ENCODE assay signal across 8 mouse cellular contexts in genomic region chr16:31948345-31948774, GRCm38 (mm10). TPM values are rescaled to one million over a fixed set of nuclear protein-coding genes. Genes with fewer than 3 reads are reported as not detected.
DNase-seq lines count a peak whose midpoint lies in the region; ATAC-seq lines count a peak whose summit lies in the region.

0610012G03Rik (minus strand) TSS chr16:31948494.
Ncbp2 (plus strand) TSS chr16:31948513.

- peak; percentile 93 to 96 for DNase-seq in CD8-positive naive resting alpha-beta T cell, adult 2 months (ENCODE audit: low read depth in 2 of 2, low spot score in 2 of 2)
- peak; percentile 87 for DNase-seq in c-Kit-positive CD71-negative TER-119-negative erythroid progenitor cells, embryonic 14.5 days (ENCODE audit: low read depth)
- DNase-seq in forebrain, embryonic 11.5 days (ENCODE audit: low spot score): peak; percentile 99
- DNase-seq in kidney, postnatal 36 days: peak; percentile 96 to 98
- DNase-seq in telencephalon, adult 2 months (ENCODE audit: low read depth, low spot score): peak; percentile 92

- under 1% methylated on average over 52 of the region's 55 CpGs for WGBS in forebrain, embryonic 11.5 days
- 0% methylated on average over 54 of the region's 55 CpGs for WGBS in heart, embryonic 16.5 days
- under 1% methylated on average over 49 of the region's 55 CpGs for WGBS in liver, embryonic 15.5 days (ENCODE audit: insufficient replicate concordance)
- WGBS in neural tube, embryonic 12.5 days: under 1% methylated on average over 55 of the region's 55 CpGs

- peak within 1 kb of the TSS; percentile 54 for H3K27ac ChIP-seq in forebrain, embryonic 11.5 days (ENCODE audit: low read depth, low read length)
- H3K27ac ChIP-seq in heart, embryonic 16.5 days (ENCODE audit: low read length): peak within 1 kb of the TSS; percentile 94
- H3K27ac ChIP-seq in liver, embryonic 15.5 days (replicated peaks): peak within 1 kb of the TSS; percentile 85
- peak within 1 kb of the TSS; percentile 87 for H3K27ac ChIP-seq in neural tube, embryonic 12.5 days

- peak; percentile 89 for ATAC-seq in forebrain, embryonic 11.5 days (replicated peaks; ENCODE audit: low FRiP score)
- ATAC-seq in heart, embryonic 16.5 days (replicated peaks; ENCODE audit: extremely low read depth, insufficient read depth, low FRiP score): peak; percentile 94
- peak; percentile 87 for ATAC-seq in liver, embryonic 15.5 days (ENCODE audit: insufficient read depth)
- peak; percentile 90 for ATAC-seq in neural tube, embryonic 12.5 days (ENCODE audit: low FRiP score, low read depth)

- H3K9ac ChIP-seq in forebrain, embryonic 11.5 days (ENCODE audit: low read length): peak within 1 kb of the TSS; percentile 91
- peak within 1 kb of the TSS; percentile 95 for H3K9ac ChIP-seq in heart, embryonic 16.5 days (ENCODE audit: low read length)
- peak within 1 kb of the TSS; percentile 89 for H3K9ac ChIP-seq in liver, embryonic 15.5 days
- H3K9ac ChIP-seq in neural tube, embryonic 12.5 days: peak within 1 kb of the TSS; percentile 88

- H3K36me3 ChIP-seq in forebrain, embryonic 11.5 days (ENCODE audit: control insufficient read depth, insufficient read depth, low read length): no peaks in the 10 kb centered on the region
- peaks cover 7% of the 10 kb centered on the region; the same call in 1 of the 2 replicates for H3K36me3 ChIP-seq in heart, embryonic 16.5 days (ENCODE audit: control insufficient read depth, insufficient read depth)
- peaks cover 19% of the 10 kb centered on the region for H3K36me3 ChIP-seq in liver, embryonic 15.5 days (replicated peaks)
- peaks cover 15% of the 10 kb centered on the region; the same call in 1 of the 2 replicates for H3K36me3 ChIP-seq in neural tube, embryonic 12.5 days

- peak within 1 kb of the TSS; percentile 69 for H3K4me2 ChIP-seq in forebrain, embryonic 11.5 days (ENCODE audit: low read depth, low read length, severe bottlenecking)
- peak within 1 kb of the TSS; percentile 85 for H3K4me2 ChIP-seq in heart, embryonic 16.5 days (ENCODE audit: low read depth, low read length)
- peak within 1 kb of the TSS; percentile 82 for H3K4me2 ChIP-seq in liver, embryonic 15.5 days
- H3K4me2 ChIP-seq in neural tube, embryonic 12.5 days (replicated peaks): peak within 1 kb of the TSS; percentile 65

- no peaks in the 10 kb centered on the region for H3K9me3 ChIP-seq in forebrain, embryonic 11.5 days (ENCODE audit: control insufficient read depth, low read length)
- H3K9me3 ChIP-seq in heart, embryonic 16.5 days (replicated peaks; ENCODE audit: control insufficient read depth, low read length): no peaks in the 10 kb centered on the region
- no peaks in the 10 kb centered on the region for H3K9me3 ChIP-seq in liver, embryonic 15.5 days (replicated peaks)
- H3K9me3 ChIP-seq in neural tube, embryonic 12.5 days: no peaks in the 10 kb centered on the region

- no peaks in the 10 kb centered on the region for H3K27me3 ChIP-seq in forebrain, embryonic 11.5 days (ENCODE audit: control insufficient read depth, insufficient read depth, low read length)
- no peaks in the 10 kb centered on the region for H3K27me3 ChIP-seq in heart, embryonic 16.5 days (ENCODE audit: control insufficient read depth, insufficient read depth, low read length)
- no peaks in the 10 kb centered on the region for H3K27me3 ChIP-seq in liver, embryonic 15.5 days
- no peaks in the 10 kb centered on the region for H3K27me3 ChIP-seq in neural tube, embryonic 12.5 days (replicated peaks)

- peak within 1 kb of the TSS; percentile 94 for H3K4me3 ChIP-seq in forebrain, embryonic 11.5 days (ENCODE audit: low read depth, low read length)
- peak within 1 kb of the TSS; percentile 97 for H3K4me3 ChIP-seq in heart, embryonic 16.5 days (ENCODE audit: low read length)
- H3K4me3 ChIP-seq in liver, embryonic 15.5 days (replicated peaks): peak within 1 kb of the TSS; percentile 96
- peak within 1 kb of the TSS; percentile 87 for H3K4me3 ChIP-seq in neural tube, embryonic 12.5 days

- H3K4me1 ChIP-seq in forebrain, embryonic 11.5 days (replicated peaks; ENCODE audit: control insufficient read depth, insufficient read depth, low read length): peaks cover 10% of the 10 kb centered on the region; the same call in 1 of the 2 replicates
- peaks cover 19% of the 10 kb centered on the region for H3K4me1 ChIP-seq in heart, embryonic 16.5 days (ENCODE audit: control insufficient read depth, insufficient read depth, low read length)
- peaks cover 56% of the 10 kb centered on the region for H3K4me1 ChIP-seq in liver, embryonic 15.5 days (replicated peaks)
- H3K4me1 ChIP-seq in neural tube, embryonic 12.5 days: peaks cover 31% of the 10 kb centered on the region

RNA-seq across cellular contexts. Expression of gene 0610012G03Rik, which starts in this region (rescaled TPM):
- 84.6 and 92.5 TPM in 2 replicates for polyA plus RNA-seq in forebrain, embryonic 11.5 days (2014; fragmentation: Nextera tagmentation; extraction: Ambion mirVana)
- polyA plus RNA-seq in heart, embryonic 16.5 days (2015; fragmentation: Nextera tagmentation; extraction: Ambion mirVana): 121 and 127 TPM in 2 replicates
- 38.1 and 39.4 TPM in 2 replicates for polyA plus RNA-seq in liver, embryonic 15.5 days (2015; fragmentation: Nextera tagmentation; extraction: Ambion mirVana)
- polyA plus RNA-seq in neural tube, embryonic 12.5 days (2016; fragmentation: Nextera tagmentation; extraction: Ambion mirVana): 80.5 and 85.5 TPM in 2 replicates

RNA-seq across cellular contexts. Expression of gene Ncbp2, which starts in this region (rescaled TPM):
- polyA plus RNA-seq in forebrain, embryonic 11.5 days (2014; fragmentation: Nextera tagmentation; extraction: Ambion mirVana): 146 and 149 TPM in 2 replicates
- 64.4 and 64.5 TPM in 2 replicates for polyA plus RNA-seq in heart, embryonic 16.5 days (2015; fragmentation: Nextera tagmentation; extraction: Ambion mirVana)
- 27.5 and 28.3 TPM in 2 replicates for polyA plus RNA-seq in liver, embryonic 15.5 days (2015; fragmentation: Nextera tagmentation; extraction: Ambion mirVana)
- polyA plus RNA-seq in neural tube, embryonic 12.5 days (2016; fragmentation: Nextera tagmentation; extraction: Ambion mirVana): 118 and 124 TPM in 2 replicates

Comparison
In these comparisons a context has a peak if more than half of its experiments do, and no peak if none do; other contexts are left out.
1. Peak in every context shown above with its lines: DNase-seq, ATAC-seq, H3K4me3 ChIP-seq and H3K27ac ChIP-seq.